Mouse (Mus musculus) liver, embryonic 11.5 days (tissue): ENCODE results near the gene Phgr1. TPM values are rescaled to one million over a fixed set of nuclear protein-coding genes. Genes with fewer than 3 reads are reported as not detected.
A peak's percentile ranks its signal among the peaks of the same experiment; 100 is the strongest.

Experiments
- ATAC-seq: fragments of 200-750 bp; cut with Nextera tagmentation; replicated peaks from 2 replicates; pipeline ENCODE4 v1.8.0; 2017; ENCODE audit warnings: moderate number of reproducible peaks, mild to moderate bottlenecking, moderate TSS enrichment, moderate library complexity; ENCODE audit not compliant: low FRiP score
- DNase-seq: peaks from one replicate; pipeline ENCODE4 v3.0.0-alpha.2; 2017; ENCODE audit warnings: low spot score
- H3K27ac ChIP-seq: fragments of 300-500 bp; sonication (generic); 2 replicates; pipeline ENCODE4 v1.5.1; 2014; ENCODE audit warnings: mild to moderate bottlenecking, low read depth, low read length, control low read depth
- H3K27me3 ChIP-seq: fragments of 300-500 bp; sonication (generic); replicated peaks from 2 replicates; pipeline ENCODE4 v1.6.1; 2014; ENCODE audit warnings: low read length, mixed read lengths; ENCODE audit not compliant: control insufficient read depth, insufficient read depth
- H3K36me3 ChIP-seq: fragments of 300-500 bp; sonication (generic); 2 replicates; pipeline ENCODE4 v1.6.1; 2014; ENCODE audit warnings: mild to moderate bottlenecking, low read length, moderate library complexity, mixed read lengths; ENCODE audit not compliant: control insufficient read depth, insufficient read depth
- H3K4me1 ChIP-seq: fragments of 300-500 bp; sonication (generic); replicated peaks from 2 replicates; pipeline ENCODE4 v1.6.1; 2014; ENCODE audit warnings: low read length, mixed read lengths; ENCODE audit not compliant: control insufficient read depth, insufficient read depth
- H3K4me2 ChIP-seq: fragments of 300-500 bp; sonication (generic); 2 replicates; pipeline ENCODE4 v1.6.1; 2014; ENCODE audit warnings: mild to moderate bottlenecking, control low read depth, moderate library complexity
- H3K4me3 ChIP-seq: fragments of 300-500 bp; sonication (generic); 2 replicates; pipeline ENCODE4 v1.5.1; 2014; ENCODE audit warnings: low read depth, low read length, control low read depth
- H3K9ac ChIP-seq: fragments of 300-500 bp; sonication (generic); 2 replicates; pipeline ENCODE4 v1.6.1; 2014; ENCODE audit warnings: low read depth, low read length, control low read depth
- H3K9me3 ChIP-seq: fragments of 300-500 bp; sonication (generic); 2 replicates; pipeline ENCODE4 v1.6.1; 2016; ENCODE audit warnings: low read length, inconsistent platforms, mixed read lengths; ENCODE audit not compliant: control insufficient read depth
- whole genome bisulfite sequencing: fragments of 180-500 bp; shearing (Covaris S2); extraction: QIAGEN DNeasy Blood & Tissue Kit; methylation state at CpG from one replicate; pipeline ENCODE4 v1.1.7; 2014; 5-methylcytosine and 5-hydroxymethylcytosine counted together
- polyA plus RNA-seq: library from polyadenylated mRNA; unstranded; fragments of >200 nt; fragmentation: Nextera tagmentation; extraction: Ambion mirVana; gene quantifications from 2 replicates; pipeline ENCODE4 v1.2.1, GENCODE M21; 2014

Phgr1 gene
- polyA plus RNA-seq, 1 experiment from 2014 or later, result not detected

DNA sequence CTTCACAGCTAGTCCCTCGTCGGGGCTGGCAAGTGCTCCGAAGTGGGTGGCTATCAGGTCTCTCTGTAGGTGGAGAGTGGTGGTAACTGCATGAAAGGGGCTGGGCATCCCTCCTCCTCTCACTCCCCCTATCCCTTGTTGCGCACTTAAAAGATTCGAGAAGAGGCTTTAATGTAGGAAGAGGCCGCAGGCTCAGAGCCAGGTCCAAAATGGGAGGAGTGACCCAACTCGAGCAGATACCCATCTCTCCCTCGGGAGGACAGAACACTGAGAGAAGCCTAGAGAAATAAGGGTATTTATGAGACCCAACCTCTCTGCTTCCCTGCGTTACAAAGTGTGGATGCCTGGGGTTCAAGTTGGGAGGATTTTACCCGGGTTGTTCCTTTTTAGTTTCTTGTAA lies 6.5 kb downstream of the Phgr1 start:
- peaks cover 14% of the 10 kb centered on the region for H3K4me1 ChIP-seq
- H3K27me3 ChIP-seq, result peaks cover 6% of the 10 kb centered on the region; the same call in 1 of the 2 replicates
- no peaks in the 10 kb centered on the region for H3K36me3 ChIP-seq
- peak overlapping the region; percentile 39 for H3K4me3 ChIP-seq
- no peaks in the 10 kb centered on the region for H3K9me3 ChIP-seq
- peak overlapping the region; percentile 72 for H3K4me2 ChIP-seq
- H3K9ac ChIP-seq, result no peak overlapping the region
- H3K27ac ChIP-seq, result no peak overlapping the region
- no peak for ATAC-seq
- WGBS, result 21% methylated on average over 10 of the region's 10 CpGs
- no peak for DNase-seq

DNA sequence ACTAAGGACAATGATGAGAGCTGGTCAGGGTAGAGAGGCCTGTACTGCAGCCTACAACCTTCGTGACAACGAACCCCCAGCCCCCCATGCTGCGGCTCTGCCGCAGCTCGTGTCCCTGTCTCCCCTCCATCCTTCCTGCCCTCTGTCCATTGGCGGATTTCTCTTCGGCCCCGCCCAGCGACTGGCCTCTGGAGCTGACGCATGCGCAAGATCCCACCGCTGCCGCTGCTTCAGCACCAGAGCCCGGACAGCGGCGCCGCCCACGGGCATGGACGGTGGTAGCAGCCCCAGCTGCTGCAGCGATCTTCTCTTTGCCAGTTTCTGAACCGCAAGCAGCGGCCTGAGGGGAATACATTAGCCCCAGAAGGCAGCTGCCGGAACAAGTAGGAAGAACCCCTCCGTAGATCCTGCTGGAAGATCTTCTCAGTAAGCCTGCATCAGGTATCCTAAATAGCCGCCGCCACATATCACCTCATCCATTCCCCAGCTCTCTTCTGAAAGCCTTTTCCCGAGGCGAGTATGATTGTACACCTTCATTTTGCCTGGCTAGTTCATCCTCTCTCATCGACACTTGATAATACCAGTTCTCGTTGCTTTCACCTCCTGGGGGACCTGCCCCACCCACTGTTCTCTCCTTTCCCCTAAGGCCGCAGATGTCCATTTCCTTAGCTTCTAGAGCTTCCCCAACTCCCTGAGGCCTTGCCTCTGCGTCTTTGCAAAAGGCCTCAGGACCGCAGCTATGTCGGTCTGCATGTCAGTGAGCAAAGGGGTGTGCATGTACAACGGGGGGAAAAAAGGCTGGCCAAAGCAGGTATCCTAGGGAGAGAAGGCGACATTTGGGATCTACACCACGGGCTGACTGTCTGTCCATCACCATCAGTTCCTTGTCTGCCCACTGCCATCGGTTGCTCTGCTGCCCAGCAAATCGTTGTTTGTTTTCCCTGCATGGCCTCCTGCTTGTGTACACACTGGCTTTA lies 7.2 kb downstream of the Phgr1 start, which contains the start of gene Disp2:
Gene Disp2 (plus strand): TSS at position 216 of the 977 bp plus-strand sequence.
- ATAC-seq (peak; percentile 79), DNase-seq (peak; percentile 92)
- no peaks in the 10 kb centered on the region for H3K36me3 ChIP-seq
- H3K4me1 ChIP-seq, result peaks cover 14% of the 10 kb centered on the region
- peaks cover 6% of the 10 kb centered on the region; the same call in 1 of the 2 replicates for H3K27me3 ChIP-seq
- H3K4me2 ChIP-seq, result peak within 1 kb of the TSS; percentile 72
- no peak within 1 kb of the TSS for H3K27ac ChIP-seq
- H3K4me3 ChIP-seq, result peak within 1 kb of the TSS; percentile 39
- H3K9ac ChIP-seq, result no peak within 1 kb of the TSS
- H3K9me3 ChIP-seq, result no peaks in the 10 kb centered on the region
- 13% methylated on average over 39 of the region's 39 CpGs for WGBS

DNA sequence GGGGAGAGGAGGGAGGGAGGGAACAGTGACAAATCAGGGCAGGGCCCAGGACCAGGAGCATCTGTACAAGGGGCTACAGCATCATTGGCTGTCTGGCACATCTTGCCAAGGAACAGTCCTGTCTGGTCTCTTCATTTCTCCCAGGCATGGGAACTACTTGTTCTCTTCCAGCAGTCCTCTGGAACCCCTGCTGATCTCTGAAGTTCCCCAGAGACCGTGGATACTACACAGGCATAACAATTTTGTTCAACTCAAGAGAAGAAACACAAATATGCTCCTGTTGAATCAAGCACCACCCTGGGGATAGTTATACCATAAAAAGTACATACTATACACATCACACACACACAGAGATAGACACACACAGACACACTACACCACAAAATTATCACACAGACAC lies 8.5 kb downstream of the Phgr1 start:
- peaks cover 6% of the 10 kb centered on the region; the same call in 1 of the 2 replicates for H3K27me3 ChIP-seq
- no peak for ATAC-seq
- no peak overlapping the region for H3K27ac ChIP-seq
- no peaks in the 10 kb centered on the region for H3K36me3 ChIP-seq
- no peak for DNase-seq
- no peak overlapping the region for H3K4me3 ChIP-seq
- H3K4me1 ChIP-seq, result peaks cover 14% of the 10 kb centered on the region
- 46% methylated on average over 1 of the region's 1 CpGs for WGBS
- H3K9ac ChIP-seq, result no peak overlapping the region
- H3K4me2 ChIP-seq, result no peak overlapping the region
- H3K9me3 ChIP-seq, result no peaks in the 10 kb centered on the region

DNA sequence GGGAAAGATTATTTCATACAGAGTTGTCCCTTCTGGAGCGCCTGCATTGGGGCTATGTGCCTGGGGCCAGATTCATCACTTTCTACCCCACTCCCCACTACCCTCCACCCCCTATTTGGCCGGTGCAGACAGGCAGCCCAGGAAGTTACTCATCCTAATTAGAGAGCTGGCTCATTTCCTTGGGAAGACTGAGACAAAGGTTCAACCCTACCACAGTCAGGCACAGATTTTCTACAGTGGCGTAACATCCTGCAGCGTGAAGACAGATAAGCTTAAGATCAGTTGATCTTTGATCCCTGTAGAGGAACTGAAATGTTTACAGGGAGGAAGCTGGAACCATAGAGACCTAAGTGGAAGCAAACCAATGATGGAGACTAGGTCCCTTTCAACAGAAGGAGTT lies 9.7 kb downstream of the Phgr1 start:
- ATAC-seq (no peak), DNase-seq (no peak)
- 28% methylated on average over 4 of the region's 4 CpGs for WGBS
- no peak overlapping the region for H3K4me2 ChIP-seq
- H3K36me3 ChIP-seq, result no peaks in the 10 kb centered on the region
- no peak overlapping the region for H3K9ac ChIP-seq
- H3K27me3 ChIP-seq, result peaks cover 6% of the 10 kb centered on the region; the same call in 1 of the 2 replicates
- H3K4me1 ChIP-seq, result peaks cover 20% of the 10 kb centered on the region
- H3K27ac ChIP-seq, result no peak overlapping the region
- H3K9me3 ChIP-seq, result no peaks in the 10 kb centered on the region
- H3K4me3 ChIP-seq, result no peak overlapping the region

DNA sequence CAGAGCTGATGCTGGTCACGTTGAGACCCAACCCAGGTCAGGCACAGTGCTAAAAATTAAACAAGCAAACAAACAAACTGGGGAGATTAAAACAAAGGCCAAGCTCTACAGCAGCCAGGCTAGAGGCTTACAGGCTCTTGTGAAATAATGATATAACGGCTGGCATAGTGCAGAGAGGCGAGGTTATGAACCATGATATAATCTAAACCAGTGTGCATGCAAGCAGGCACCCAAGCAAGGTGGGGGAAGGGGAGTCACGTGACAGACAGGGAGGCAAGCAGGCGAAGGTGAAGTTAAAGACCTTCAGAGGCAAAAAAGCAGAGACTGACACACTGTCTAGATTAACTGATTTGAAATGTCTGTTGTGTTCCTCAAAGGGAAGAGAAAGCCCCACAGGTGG lies 10.5 kb downstream of the Phgr1 start:
- Histone ChIP-seq H3K4me1 (peaks cover 20% of the 10 kb centered on the region), H3K9ac (no peak overlapping the region), H3K27ac (no peak overlapping the region), H3K27me3 (peaks cover 6% of the 10 kb centered on the region; the same call in 1 of the 2 replicates), H3K9me3 (no peaks in the 10 kb centered on the region), H3K4me2 (no peak overlapping the region), H3K36me3 (no peaks in the 10 kb centered on the region), H3K4me3 (no peak overlapping the region)
- ATAC-seq (no peak), DNase-seq (no peak)
- WGBS, result 49% methylated on average over 5 of the region's 5 CpGs

DNA sequence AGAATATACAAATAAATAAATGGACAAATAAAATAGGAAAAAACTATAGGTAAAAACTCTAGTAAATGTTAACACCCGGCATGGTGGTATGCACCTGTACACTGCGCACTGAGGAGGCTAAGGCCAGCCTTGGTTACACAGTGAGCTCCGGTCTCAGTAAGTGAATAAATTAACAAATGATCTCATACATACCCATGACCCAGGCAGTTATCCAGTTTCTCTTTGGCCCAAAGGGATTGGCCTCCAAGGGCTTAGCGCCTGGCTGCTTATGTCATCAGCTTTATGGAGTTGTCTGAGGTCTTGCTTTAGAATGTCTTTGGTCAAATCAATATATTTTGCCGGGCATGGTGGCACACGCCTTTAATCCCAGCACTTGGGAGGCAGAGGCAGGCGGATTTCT lies 11.1 kb downstream of the Phgr1 start:
- Histone ChIP-seq H3K4me2 (no peak overlapping the region), H3K4me3 (no peak overlapping the region), H3K27me3 (peaks cover 6% of the 10 kb centered on the region; the same call in 1 of the 2 replicates), H3K4me1 (peaks cover 20% of the 10 kb centered on the region), H3K9ac (no peak overlapping the region), H3K9me3 (no peaks in the 10 kb centered on the region), H3K27ac (no peak overlapping the region), H3K36me3 (no peaks in the 10 kb centered on the region)
- no peak for ATAC-seq
- no peak for DNase-seq
- 87% methylated on average over 7 of the region's 7 CpGs for WGBS

DNA sequence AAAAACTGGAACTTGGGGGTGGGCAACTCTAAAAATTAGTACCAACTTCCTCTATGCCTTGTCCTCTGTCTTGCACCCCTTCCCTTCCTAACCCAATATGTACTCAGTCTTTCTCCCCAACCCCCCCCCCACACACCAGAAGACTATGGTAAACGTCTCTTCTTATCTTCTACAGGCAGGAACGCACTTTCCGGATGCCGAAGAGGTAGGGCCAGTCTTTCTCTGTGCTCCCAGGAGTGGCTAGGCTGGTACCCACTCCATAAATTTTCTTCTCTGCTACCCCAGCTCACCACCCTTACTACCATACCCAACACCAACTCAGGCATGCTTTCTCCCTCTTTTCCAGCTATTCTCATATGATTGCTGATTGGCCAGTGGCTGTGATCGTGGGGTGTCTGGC lies 14.0 kb downstream of the Phgr1 start:
- Histone ChIP-seq H3K27me3 (no peaks in the 10 kb centered on the region; the same call in 1 of the 2 replicates), H3K9ac (no peak overlapping the region), H3K4me3 (no peak overlapping the region), H3K27ac (no peak overlapping the region), H3K4me1 (peaks cover 15% of the 10 kb centered on the region), H3K4me2 (0 out of 2 replicates have a peak overlapping the region, but pooled peaks have one; percentile 2), H3K36me3 (no peaks in the 10 kb centered on the region), H3K9me3 (no peaks in the 10 kb centered on the region)
- ATAC-seq (peak; percentile 60), DNase-seq (no peak)
- WGBS, result 43% methylated on average over 5 of the region's 5 CpGs

DNA sequence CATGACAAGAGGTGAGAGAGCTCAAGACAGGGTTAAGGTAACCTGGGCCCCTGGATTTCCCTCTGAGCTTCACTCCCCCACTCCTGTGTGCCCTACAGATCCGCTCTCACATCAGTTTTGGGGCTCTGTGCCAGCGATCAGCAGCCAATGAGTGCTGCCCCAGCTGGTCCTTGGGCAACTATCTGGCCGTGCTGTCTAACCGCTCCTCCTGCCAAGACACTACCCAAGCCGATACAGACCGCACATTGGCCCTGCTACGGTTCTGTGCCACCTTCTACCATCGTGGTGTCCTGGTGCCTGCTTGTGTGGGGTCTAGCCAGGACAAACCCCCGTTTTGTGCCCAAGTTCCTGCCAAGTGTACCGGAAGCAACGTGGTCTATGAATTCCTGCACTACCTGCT lies 16.9 kb downstream of the Phgr1 start:
- DNase-seq (no peak), ATAC-seq (no peak)
- Histone ChIP-seq H3K36me3 (no peaks in the 10 kb centered on the region), H3K4me2 (no peak overlapping the region), H3K27me3 (no peaks in the 10 kb centered on the region; the same call in none of the 2 replicates), H3K4me1 (peaks cover 12% of the 10 kb centered on the region; the same call in 1 of the 2 replicates), H3K9me3 (no peaks in the 10 kb centered on the region), H3K27ac (no peak overlapping the region), H3K9ac (no peak overlapping the region), H3K4me3 (no peak overlapping the region)
- WGBS, result 89% methylated on average over 11 of the region's 11 CpGs
